Mouse (Mus musculus) embryonic fibroblast, embryonic 13.5 days (primary cell): ENCODE data around the gene Cntnap2. TPM values are rescaled to one million over a fixed set of nuclear protein-coding genes. Genes with fewer than 3 reads are reported as not detected.

ENCODE experiments used
- H3K27ac ChIP-seq: 2 replicates; pipeline ENCODE4 v1.5.1; 2012; ENCODE audit warnings: low read length, control low read depth, inconsistent platforms; ENCODE audit not compliant: insufficient read depth
- H3K4me1 ChIP-seq: 2 replicates; pipeline ENCODE4 v1.6.1; 2011; ENCODE audit warnings: low read length; ENCODE audit not compliant: control insufficient read depth, insufficient read depth
- H3K4me3 ChIP-seq: 2 replicates; pipeline ENCODE4 v1.5.1; 2011; ENCODE audit warnings: mild to moderate bottlenecking, control low read depth, low read length; ENCODE audit not compliant: insufficient read depth
- CTCF ChIP-seq: IDR thresholded peaks from 2 replicates; pipeline ENCODE4 v1.5.1; 2011; ENCODE audit warnings: mild to moderate bottlenecking, control low read depth, low read length, moderate library complexity, borderline replicate concordance; ENCODE audit not compliant: insufficient read depth
- POLR2A ChIP-seq: IDR thresholded peaks from 2 replicates; pipeline ENCODE4 v1.6.1; 2011; ENCODE audit warnings: low read depth, mild to moderate bottlenecking, control low read depth, low read length, moderate library complexity
- polyA plus RNA-seq: library from polyadenylated mRNA; stranded (reverse); fragments of >200 nt; gene quantifications from 2 replicates; pipeline ENCODE4 v1.2.4, GENCODE M21; 2011; ENCODE audit warnings: low read depth; ENCODE audit not compliant: missing spikeins, insufficient read length

The Cntnap2 gene
- 0.09 TPM in 1 of 2 replicates, not detected in the other for polyA plus RNA-seq

DNA sequence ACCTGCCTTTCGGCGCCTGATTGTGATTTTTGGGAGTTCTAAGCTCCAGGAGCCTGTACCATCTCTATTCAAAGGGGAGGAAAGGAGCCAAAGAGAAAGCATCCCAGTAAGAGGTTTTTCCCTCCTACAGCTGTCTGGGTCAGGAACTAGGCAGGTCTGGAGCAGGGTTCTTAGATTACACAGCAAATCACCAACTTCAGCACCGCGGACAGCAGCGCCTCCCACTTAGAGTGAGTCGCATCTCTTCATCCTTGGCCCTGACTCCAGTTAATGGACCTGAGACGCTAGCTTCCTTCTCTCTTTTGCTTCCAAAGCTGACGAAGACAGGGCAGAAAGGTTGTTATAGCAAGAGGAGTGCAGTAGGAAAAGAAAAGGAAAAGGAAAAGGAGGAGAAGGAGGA is at the start of gene Cntnap2:
TSS of gene Cntnap2 (plus strand) at position 267 of the 400 bp plus-strand sequence.
- no peaks in the 10 kb centered on the region for H3K4me1 ChIP-seq
- H3K4me3 ChIP-seq, result no peak within 1 kb of the TSS
- no peak within 1 kb of the TSS for H3K27ac ChIP-seq
- TF ChIP-seq POLR2A (no peak), CTCF (no peak)

DNA sequence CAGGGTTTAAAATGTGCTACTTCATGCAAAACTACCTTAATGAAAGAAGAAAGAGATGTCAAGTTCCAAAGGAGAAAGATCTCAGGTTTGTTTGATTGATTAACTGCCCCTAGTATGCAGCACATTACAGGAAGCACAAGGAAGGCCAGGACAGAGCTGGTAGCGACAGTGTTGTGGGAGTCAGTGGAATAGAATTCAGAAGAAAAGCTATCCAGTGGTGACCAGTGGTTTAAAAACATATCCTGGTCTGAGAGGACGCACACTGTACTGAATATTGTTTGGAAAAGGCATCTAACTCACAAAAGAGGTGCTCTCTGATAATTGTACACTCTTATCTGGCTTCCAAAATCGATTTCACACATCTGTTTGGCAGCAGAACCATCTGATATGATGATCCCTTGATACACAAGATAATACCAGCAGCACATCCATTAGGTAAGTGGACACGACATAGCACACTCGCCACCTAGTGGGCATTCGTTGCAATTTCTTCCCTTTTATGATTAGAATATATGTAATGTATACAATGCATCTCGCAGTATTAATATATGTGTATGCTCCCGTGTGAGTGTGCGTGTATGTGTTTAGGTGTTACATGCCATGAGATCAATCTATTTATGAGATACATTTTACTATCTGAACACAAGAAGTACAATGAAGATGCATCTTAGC is 33.0 kb upstream of the Cntnap2 start:
- TF ChIP-seq CTCF (peak; percentile 45; the same call in 1 of the 2 replicates), POLR2A (no peak)
- H3K27ac ChIP-seq, result no peak overlapping the region
- no peak overlapping the region for H3K4me3 ChIP-seq
- no peaks in the 10 kb centered on the region for H3K4me1 ChIP-seq

DNA sequence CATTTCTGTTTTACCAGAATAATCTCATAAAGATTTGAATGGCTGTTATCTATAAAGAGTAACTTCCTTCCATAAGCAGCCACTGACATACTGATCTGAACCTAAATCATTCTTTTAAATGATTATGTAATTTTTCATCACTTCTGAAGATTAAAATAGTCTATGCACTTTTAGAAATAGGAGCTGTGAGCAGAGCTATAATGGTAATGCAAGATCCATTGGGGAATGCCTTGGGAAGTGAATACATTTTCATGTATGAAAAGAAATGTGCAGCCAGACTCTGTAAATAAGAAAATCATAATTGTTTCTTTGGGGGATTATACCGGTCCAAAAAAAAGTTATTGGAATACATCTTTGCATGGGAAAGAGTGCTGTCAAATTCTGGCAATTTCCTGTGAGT is 19.7 kb upstream of the Cntnap2 start:
- Histone ChIP-seq H3K4me1 (no peaks in the 10 kb centered on the region), H3K4me3 (no peak overlapping the region), H3K27ac (no peak overlapping the region)
- TF ChIP-seq POLR2A, result no peak
- no peak for TF ChIP-seq CTCF

DNA sequence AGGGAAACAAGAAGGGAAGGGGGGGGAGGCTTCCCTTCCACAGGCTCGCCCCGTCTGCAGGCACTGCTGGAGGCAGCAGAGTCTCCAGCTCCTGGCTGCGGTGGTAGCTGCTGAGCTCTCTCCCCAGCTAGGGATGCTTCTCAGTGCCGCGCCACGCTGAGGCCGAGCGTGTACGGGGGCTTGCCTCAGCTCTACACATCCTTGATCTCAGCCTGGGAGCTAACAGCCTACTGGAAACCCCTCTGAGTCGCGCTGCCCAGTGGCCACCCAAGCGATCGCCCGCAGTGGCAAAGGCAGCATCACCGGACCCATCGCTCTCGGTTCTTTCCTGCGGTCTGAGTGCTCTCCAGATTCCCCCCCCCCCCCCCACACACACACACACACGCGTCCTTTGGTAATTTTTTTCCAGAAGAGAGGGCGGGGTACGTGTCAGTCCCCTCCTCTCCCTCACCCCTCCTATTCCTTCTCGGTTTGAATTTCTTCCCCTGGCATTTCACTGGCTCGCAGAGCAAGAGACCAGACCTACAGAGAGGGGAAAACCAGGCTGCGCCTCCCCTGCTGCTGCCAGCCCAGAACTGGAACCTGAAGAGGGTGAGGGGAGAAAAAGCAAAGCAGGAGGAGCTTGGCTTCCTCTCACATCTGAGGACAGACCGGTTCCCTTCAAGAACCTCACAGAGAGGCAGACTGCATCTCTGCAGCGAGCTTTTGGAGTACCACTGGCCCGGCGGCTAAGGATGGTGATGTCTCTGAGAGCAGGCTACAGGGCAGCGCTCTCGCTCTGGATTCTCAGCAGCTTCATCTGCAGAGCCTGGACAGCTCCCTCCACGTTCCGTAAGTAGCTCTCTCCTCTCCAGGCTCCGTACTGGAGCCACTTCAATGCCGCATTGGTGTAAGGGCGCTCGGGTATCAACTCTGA is 657 bp downstream of the Cntnap2 start:
- TF ChIP-seq POLR2A (no peak), CTCF (no peak)
- H3K4me3 ChIP-seq, result no peak overlapping the region
- no peaks in the 10 kb centered on the region for H3K4me1 ChIP-seq

DNA sequence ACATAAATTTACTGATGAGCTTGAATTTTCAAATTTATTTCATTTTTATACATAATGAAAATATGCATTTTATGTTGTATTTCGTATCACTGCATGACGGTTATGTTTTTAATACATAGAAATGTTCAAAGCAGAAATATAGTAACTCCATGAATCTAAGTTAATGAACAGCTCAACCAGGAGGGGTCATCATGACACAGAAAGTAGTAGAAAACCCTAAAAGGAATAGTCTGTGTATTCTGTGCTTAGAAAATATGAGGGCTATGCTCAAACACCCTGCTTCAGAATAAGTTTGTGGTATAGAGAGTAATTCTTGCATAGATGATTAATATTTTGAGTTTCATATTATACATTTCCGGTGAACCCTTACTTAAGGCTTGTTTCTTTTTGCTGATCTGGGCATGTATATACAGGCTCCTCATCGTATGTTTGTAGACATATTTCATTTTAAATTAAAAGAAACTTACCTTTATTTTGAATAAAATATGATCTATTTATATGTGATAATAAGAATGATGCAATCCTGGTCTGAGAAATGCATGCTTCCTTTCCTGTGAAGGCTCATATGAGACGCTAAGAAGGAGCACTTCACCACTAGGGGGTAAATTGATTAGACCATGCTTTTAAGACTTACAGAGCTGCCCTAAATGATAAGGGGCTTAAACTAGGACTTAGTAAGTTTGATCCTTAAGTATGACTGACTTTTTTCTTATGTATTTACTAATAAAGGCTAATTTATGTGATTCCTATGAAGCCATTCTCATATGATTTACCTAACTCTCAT is 3.2 kb downstream of the Cntnap2 start:
- no peak overlapping the region for H3K4me3 ChIP-seq
- TF ChIP-seq POLR2A, result no peak
- TF ChIP-seq CTCF, result no peak
- H3K27ac ChIP-seq, result no peak overlapping the region
- H3K4me1 ChIP-seq, result no peaks in the 10 kb centered on the region

More for the DNA sequence above, 657 bp downstream of the Cntnap2 start:
- no peak overlapping the region for H3K27ac ChIP-seq

DNA sequence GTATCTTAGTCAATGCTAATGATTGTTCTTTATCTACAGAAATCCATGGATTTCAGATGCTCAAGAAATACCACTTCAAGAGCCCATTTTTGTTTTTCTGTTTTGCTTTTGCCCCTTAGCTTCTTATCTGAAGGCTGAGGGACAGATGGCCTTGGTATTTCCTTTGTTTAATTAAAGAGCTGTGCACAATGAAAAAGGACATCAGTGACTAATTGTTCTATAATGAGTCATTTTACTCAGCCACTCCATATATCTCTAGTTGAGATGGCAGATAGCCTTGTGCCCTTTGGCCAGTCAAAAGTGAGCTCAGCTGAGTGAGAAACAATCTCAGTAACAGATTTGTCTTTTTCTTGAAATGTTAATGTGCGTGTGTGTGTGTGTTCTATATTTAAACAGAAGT is 29.1 kb downstream of the Cntnap2 start:
- no peak overlapping the region for H3K4me3 ChIP-seq
- TF ChIP-seq CTCF, result no peak
- no peak for TF ChIP-seq POLR2A
- H3K27ac ChIP-seq, result no peak overlapping the region
- no peaks in the 10 kb centered on the region for H3K4me1 ChIP-seq

DNA sequence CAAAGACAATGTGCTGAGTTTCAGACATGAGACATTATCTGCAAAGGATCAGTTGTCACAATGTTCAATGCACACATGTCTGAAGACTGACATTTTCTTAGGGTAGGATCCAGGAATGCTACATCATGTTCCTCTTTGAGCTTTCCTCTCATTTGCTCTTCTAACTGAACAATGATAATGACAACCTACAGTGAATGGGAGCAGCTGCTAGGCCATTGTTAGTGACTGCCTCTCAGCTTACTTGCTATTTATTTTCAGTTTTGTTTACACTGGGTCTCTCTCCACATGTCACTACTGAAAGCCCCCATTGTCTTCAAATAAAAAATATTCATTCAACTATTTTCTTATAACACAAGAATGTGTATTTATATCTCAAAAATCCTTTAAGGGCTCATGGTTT is 54.5 kb downstream of the Cntnap2 start:
- TF ChIP-seq CTCF (no peak), POLR2A (no peak)
- no peaks in the 10 kb centered on the region for H3K4me1 ChIP-seq
- H3K4me3 ChIP-seq, result no peak overlapping the region
- H3K27ac ChIP-seq, result no peak overlapping the region

DNA sequence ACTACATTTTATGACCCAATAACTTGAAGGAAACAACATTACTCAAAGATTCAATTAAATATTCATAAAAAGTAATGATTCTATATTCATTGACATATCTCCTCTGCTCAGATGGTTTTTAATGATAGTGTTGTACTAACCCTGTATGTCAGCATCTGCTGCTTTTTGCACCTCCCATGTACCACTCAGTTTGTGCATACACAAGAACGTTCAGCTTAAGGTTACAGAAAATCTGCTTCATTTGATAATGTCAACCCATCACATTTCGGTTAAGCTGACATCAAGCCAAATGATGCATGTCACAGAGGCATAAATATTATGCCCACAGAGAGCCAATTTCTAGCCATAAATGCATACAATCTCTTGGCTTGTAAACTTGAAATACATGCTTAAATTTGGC is 85.7 kb downstream of the Cntnap2 start:
- H3K4me1 ChIP-seq, result no peaks in the 10 kb centered on the region
- H3K4me3 ChIP-seq, result no peak overlapping the region
- no peak for TF ChIP-seq CTCF
- no peak for TF ChIP-seq POLR2A
- no peak overlapping the region for H3K27ac ChIP-seq

DNA sequence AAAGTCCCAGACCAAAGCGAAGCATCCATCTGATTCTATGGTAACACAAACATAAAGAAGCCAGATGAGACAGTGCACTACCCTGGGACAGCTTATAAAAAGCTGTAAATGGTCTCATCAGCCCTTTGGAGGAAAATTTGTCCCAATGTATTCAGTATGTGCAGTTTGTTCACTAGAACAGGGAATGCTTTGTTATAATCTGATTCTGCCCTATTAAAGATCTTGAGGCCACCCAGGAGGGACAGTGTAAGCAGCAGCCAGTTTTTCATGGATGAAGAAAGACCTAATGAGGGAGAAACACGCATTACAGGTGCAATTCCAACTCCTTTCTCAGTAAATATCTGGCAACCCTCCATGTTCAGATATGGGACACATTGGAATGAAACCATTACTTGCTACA is 145.9 kb downstream of the Cntnap2 start:
- Histone ChIP-seq H3K4me1 (no peaks in the 10 kb centered on the region), H3K4me3 (no peak overlapping the region), H3K27ac (no peak overlapping the region)
- no peak for TF ChIP-seq POLR2A
- no peak for TF ChIP-seq CTCF
